Mouse (Mus musculus) neural tube, embryonic 14.5 days (tissue): Measurements from ENCODE around the gene Dgki. TPM values are rescaled to one million over a fixed set of nuclear protein-coding genes. Genes with fewer than 3 reads are reported as not detected.

ENCODE experiments used
- ATAC-seq: fragments of 200-750 bp; cut with Nextera tagmentation; 2 replicates; pipeline ENCODE4 v1.8.0; 2017; ENCODE audit warnings: low read depth, mild to moderate bottlenecking, moderate TSS enrichment, moderate library complexity
- H3K27ac ChIP-seq: fragments of 300-500 bp; sonication (generic); 2 replicates; pipeline ENCODE4 v1.5.1; 2014; ENCODE audit warnings: low read depth, mild to moderate bottlenecking, control low read depth, low read length, moderate library complexity, mixed read lengths
- H3K27me3 ChIP-seq: fragments of 300-500 bp; sonication (generic); 2 replicates; pipeline ENCODE4 v1.6.1; 2014; ENCODE audit warnings: low read length; ENCODE audit not compliant: control insufficient read depth, insufficient read depth
- H3K36me3 ChIP-seq: fragments of 300-500 bp; sonication (generic); 2 replicates; pipeline ENCODE4 v1.6.1; 2014; ENCODE audit warnings: low read length, mixed read lengths; ENCODE audit not compliant: control insufficient read depth, insufficient read depth
- H3K4me1 ChIP-seq: fragments of 300-500 bp; sonication (generic); 2 replicates; pipeline ENCODE4 v1.6.1; 2014; ENCODE audit warnings: low read length; ENCODE audit not compliant: control insufficient read depth, insufficient read depth
- H3K4me2 ChIP-seq: fragments of 300-500 bp; sonication (generic); 2 replicates; pipeline ENCODE4 v1.6.1; 2014; ENCODE audit warnings: mild to moderate bottlenecking, low read depth, low read length, control low read depth
- H3K4me3 ChIP-seq: fragments of 300-500 bp; sonication (generic); 2 replicates; pipeline ENCODE4 v1.5.1; 2014; ENCODE audit warnings: low read depth, low read length, control low read depth, mixed read lengths
- H3K9ac ChIP-seq: fragments of 300-500 bp; sonication (generic); replicated peaks from 2 replicates; pipeline ENCODE4 v1.6.1; 2014; ENCODE audit warnings: low read depth, mild to moderate bottlenecking, control low read depth, low read length, mixed read lengths
- H3K9me3 ChIP-seq: fragments of 300-500 bp; sonication (generic); 2 replicates; pipeline ENCODE4 v1.6.1; 2016; ENCODE audit warnings: low read length; ENCODE audit not compliant: control insufficient read depth
- WGBS: fragments of 180-500 bp; shearing (Covaris S2); extraction: QIAGEN DNeasy Blood & Tissue Kit; methylation state at CpG from one replicate; pipeline ENCODE4 v1.1.7; 2014; 5-methylcytosine and 5-hydroxymethylcytosine counted together
- polyA plus RNA-seq: library from polyadenylated mRNA; unstranded; fragments of >200 nt; fragmentation: Nextera tagmentation; extraction: Ambion mirVana; gene quantifications from 2 replicates; pipeline ENCODE4 v1.2.1, GENCODE M21; 2014

The Dgki gene
- polyA plus RNA-seq, 1 experiment from 2014 or later, result 10.5 TPM

DNA sequence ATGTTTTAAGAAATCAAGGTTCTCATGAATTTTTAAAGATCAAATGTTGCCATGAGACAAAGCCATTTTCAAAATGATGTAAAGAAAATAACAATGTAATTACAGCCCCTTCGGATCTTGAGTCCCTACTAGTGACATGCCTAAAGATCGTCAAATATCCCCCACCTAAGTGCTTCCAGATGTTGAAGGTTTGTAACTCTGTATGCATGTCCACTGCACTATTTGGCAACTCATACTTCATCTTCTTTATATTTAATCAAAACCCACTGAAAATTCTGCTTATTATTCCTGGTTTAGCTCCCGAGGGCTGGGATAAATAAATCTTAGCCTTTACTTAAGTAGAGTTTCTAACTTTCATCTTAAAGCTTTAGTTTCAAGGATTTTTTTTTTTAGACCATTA is 458.3 kb downstream of the Dgki start:
- H3K4me3 ChIP-seq, result no peak overlapping the region
- no peak overlapping the region for H3K4me2 ChIP-seq
- no peak overlapping the region for H3K27ac ChIP-seq
- no peak for ATAC-seq
- no peaks in the 10 kb centered on the region for H3K9me3 ChIP-seq
- H3K9ac ChIP-seq, result no peak overlapping the region
- H3K27me3 ChIP-seq, result no peaks in the 10 kb centered on the region
- 83% methylated on average over 3 of the region's 3 CpGs for WGBS
- H3K4me1 ChIP-seq, result no peaks in the 10 kb centered on the region
- no peaks in the 10 kb centered on the region for H3K36me3 ChIP-seq

DNA sequence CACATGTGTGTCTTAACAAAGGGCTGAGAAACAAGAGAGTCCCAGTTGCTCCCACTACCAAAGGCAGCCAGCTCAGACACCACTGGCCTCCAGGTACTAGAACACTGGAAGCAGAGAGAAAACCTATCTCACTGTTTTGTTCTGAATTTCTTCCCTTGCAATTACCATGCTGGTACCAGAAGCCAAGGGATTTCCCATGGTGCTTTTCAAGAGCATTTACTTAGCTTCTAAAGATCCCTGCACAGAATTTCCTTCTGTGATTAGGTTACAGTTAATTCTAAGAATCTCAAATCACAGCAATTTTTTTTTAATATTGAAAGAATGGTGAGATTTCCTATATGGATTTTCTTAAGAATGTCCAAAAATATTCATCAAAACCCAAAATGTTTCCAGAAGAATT is 458.8 kb downstream of the Dgki start:
- no peak for ATAC-seq
- Histone ChIP-seq H3K9me3 (no peaks in the 10 kb centered on the region), H3K9ac (no peak overlapping the region)

GRCm38 (mm10) chr6:36838747-36839146 is 461.2 kb downstream of the Dgki start:
- Histone ChIP-seq H3K9me3 (no peaks in the 10 kb centered on the region), H3K4me3 (no peak overlapping the region), H3K36me3 (no peaks in the 10 kb centered on the region), H3K9ac (no peak overlapping the region), H3K4me1 (no peaks in the 10 kb centered on the region), H3K4me2 (no peak overlapping the region), H3K27ac (no peak overlapping the region), H3K27me3 (no peaks in the 10 kb centered on the region)
- ATAC-seq, result no peak
- 100% methylated on average over 1 of the region's 1 CpGs for WGBS

More for the DNA sequence above, 458.8 kb downstream of the Dgki start:
- no peak overlapping the region for H3K27ac ChIP-seq
- H3K27me3 ChIP-seq, result no peaks in the 10 kb centered on the region
- H3K36me3 ChIP-seq, result no peaks in the 10 kb centered on the region
- H3K4me3 ChIP-seq, result no peak overlapping the region
- no peak overlapping the region for H3K4me2 ChIP-seq
- H3K4me1 ChIP-seq, result no peaks in the 10 kb centered on the region

DNA sequence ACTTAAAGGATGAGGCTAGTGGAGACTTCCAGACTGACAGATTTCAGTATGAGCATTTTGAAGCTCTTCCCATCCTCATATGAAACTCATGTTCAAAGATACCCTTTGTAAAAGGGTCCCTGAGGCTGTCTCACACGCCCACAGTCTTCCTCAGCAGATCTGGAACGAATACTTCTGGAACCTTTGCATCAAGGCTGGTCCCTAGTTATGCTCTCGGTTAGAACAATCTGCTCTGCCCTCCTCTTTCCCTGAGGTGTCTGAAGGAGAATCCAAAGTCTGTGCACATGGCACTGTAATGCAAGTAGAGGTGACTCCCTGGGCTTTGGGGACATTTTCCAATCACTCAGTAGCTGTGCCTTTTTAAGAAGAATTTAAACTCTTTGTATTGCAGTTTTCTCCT is 464.6 kb downstream of the Dgki start:
- Histone ChIP-seq H3K4me1 (no peaks in the 10 kb centered on the region), H3K9ac (no peak overlapping the region), H3K9me3 (no peaks in the 10 kb centered on the region), H3K27me3 (no peaks in the 10 kb centered on the region), H3K36me3 (no peaks in the 10 kb centered on the region), H3K4me3 (no peak overlapping the region), H3K4me2 (no peak overlapping the region), H3K27ac (no peak overlapping the region)
- WGBS, result 81% methylated on average over 3 of the region's 3 CpGs
- no peak for ATAC-seq

DNA sequence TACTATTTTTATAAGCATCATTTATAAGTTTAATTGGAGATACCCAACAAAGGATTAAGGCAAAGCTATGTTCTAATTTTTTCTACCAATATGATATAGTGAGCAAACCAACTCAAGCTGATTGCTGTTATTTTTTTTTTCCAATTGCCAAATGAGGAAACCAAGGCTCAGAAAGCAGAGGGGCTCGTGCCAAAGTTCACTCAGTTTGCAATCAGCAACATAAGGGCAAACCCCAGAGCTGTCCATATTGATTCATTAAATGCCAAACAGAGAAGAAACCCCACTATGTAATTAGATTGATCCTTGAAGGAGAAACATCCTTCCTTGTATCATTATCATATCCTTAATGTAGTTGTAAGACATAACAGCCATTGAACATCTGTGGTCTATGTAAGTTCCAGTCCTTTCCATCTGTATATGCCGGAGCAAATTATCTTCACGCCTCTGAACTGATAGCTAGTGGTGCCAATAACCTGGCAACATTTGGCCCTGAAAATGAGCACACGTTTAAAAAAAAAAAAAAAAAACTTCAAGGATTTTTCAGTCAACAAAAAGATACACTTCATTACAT is 465.2 kb downstream of the Dgki start:
- WGBS, result 72% methylated on average over 4 of the region's 4 CpGs
- no peaks in the 10 kb centered on the region for H3K9me3 ChIP-seq
- no peaks in the 10 kb centered on the region for H3K27me3 ChIP-seq
- H3K4me3 ChIP-seq, result no peak overlapping the region
- no peak overlapping the region for H3K4me2 ChIP-seq
- H3K36me3 ChIP-seq, result no peaks in the 10 kb centered on the region
- H3K4me1 ChIP-seq, result no peaks in the 10 kb centered on the region
- H3K27ac ChIP-seq, result no peak overlapping the region
- H3K9ac ChIP-seq, result no peak overlapping the region
- no peak; the same call in 1 of the 2 replicates for ATAC-seq

GRCm38 (mm10) chr6:36832681-36833080 is 467.3 kb downstream of the Dgki start:
- WGBS, result 79% methylated on average over 4 of the region's 4 CpGs

DNA sequence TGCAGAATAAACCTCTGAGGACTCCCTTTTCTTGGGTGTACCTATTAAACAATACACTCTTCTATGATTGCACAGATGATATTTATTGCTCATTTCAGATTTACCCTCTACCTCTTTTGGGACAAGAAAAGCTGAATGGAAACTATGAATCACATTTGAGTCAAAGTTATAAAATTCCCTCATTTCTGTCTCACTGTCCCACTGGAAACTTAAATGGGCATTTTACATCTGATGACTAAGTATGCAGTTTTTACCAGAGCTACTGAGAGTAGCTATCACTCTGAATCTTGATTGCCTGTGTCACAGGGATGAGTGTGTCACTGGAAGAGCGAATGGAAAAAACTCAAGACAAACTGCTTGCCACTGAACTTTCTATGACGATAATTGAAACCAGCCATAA is 467.8 kb downstream of the Dgki start:
- Histone ChIP-seq H3K4me2 (no peak overlapping the region), H3K4me1 (no peaks in the 10 kb centered on the region), H3K36me3 (no peaks in the 10 kb centered on the region), H3K27ac (no peak overlapping the region), H3K27me3 (no peaks in the 10 kb centered on the region), H3K4me3 (no peak overlapping the region), H3K9ac (no peak overlapping the region), H3K9me3 (no peaks in the 10 kb centered on the region)
- no peak for ATAC-seq
- 74% methylated on average over 2 of the region's 2 CpGs for WGBS

More at GRCm38 (mm10) chr6:36832681-36833080, 467.3 kb downstream of the Dgki start:
- Histone ChIP-seq H3K9me3 (no peaks in the 10 kb centered on the region), H3K27me3 (no peaks in the 10 kb centered on the region), H3K4me2 (no peak overlapping the region), H3K36me3 (no peaks in the 10 kb centered on the region), H3K4me3 (no peak overlapping the region), H3K27ac (no peak overlapping the region), H3K9ac (no peak overlapping the region), H3K4me1 (no peaks in the 10 kb centered on the region)
- no peak for ATAC-seq

DNA sequence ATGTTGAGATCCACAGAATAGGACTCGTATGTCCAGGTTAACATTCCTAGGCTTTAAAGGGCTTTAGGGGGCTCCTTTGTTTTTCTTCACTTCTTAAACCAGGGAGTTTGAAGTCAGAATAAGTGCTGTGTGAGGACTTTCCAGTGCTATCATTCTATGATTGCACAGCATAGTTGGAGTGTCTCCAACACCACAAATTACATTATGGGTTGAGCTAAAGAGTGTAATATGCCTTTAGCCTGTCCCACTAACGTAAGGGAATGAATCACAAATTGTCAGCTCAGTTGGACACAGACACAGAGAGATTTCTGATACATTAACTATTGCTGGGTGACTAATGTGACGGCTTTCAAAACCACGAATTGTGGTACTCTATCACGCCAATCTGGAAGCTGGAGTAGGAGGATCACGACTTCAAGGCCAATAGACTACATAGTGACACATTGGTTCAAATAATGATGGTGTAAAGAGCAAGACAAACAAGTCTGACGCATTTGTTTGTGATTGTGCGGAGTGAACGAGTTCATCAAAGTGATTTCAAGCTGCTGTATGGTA is 469.5 kb downstream of the Dgki start:
- no peaks in the 10 kb centered on the region for H3K36me3 ChIP-seq
- 80% methylated on average over 9 of the region's 9 CpGs for WGBS
- H3K4me1 ChIP-seq, result no peaks in the 10 kb centered on the region
- H3K9ac ChIP-seq, result no peak overlapping the region
- H3K9me3 ChIP-seq, result no peaks in the 10 kb centered on the region
- no peaks in the 10 kb centered on the region for H3K27me3 ChIP-seq
- no peak for ATAC-seq
- no peak overlapping the region for H3K4me3 ChIP-seq
- no peak overlapping the region for H3K27ac ChIP-seq
- H3K4me2 ChIP-seq, result no peak overlapping the region

DNA sequence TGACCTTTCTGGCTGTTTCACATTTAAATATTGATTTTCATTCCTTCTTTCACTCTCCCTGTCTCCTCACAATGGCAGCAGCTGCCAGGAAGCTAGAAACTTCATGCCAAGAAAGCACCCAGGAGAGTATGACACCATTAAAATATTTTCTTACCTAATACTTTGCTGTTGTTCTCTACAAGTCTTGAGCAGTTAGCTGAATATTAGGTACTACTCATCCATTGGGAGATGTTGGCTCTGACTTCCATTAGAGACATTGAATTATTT is 480.3 kb downstream of the Dgki start:
- no peak overlapping the region for H3K4me2 ChIP-seq
- H3K9me3 ChIP-seq, result no peaks in the 10 kb centered on the region
- no peaks in the 10 kb centered on the region for H3K27me3 ChIP-seq
- H3K27ac ChIP-seq, result peak overlapping the region; percentile 35
- no peak overlapping the region for H3K9ac ChIP-seq
- peak; percentile 42; the same call in 1 of the 2 replicates for ATAC-seq
- H3K4me1 ChIP-seq, result 0 out of 2 replicates have a peak, but pooled peaks cover 3% of the 10 kb centered on the region
- no peak overlapping the region for H3K4me3 ChIP-seq
- no peaks in the 10 kb centered on the region for H3K36me3 ChIP-seq
